19 mouse cellular contexts compared by ENCODE assay signal in genomic region chr16:21527271-21528007, GRCm38 (mm10).
DNase-seq lines count a peak whose midpoint lies in the region; ATAC-seq and TF ChIP-seq lines count a peak whose summit lies in the region.
"Had no signal": no experiment of that assay in that cellular context is flagged by ENCODE, and none has a peak within 500 bp of the region (broad histone marks: within the 10 kb centered on the region; RNA-seq: fewer than 3 reads in every experiment).

No protein-coding gene starts in this region.

- H3K4me2 ChIP-seq in heart, embryonic 13.5 days, result peak overlapping the region; percentile 46
- peak overlapping the region; percentile 40 for H3K4me2 ChIP-seq in heart, postnatal 0 days (ENCODE audit: low read depth, low read length)
- no peak overlapping the region for H3K4me2 ChIP-seq in hindbrain, embryonic 13.5 days
- H3K4me2 ChIP-seq in hindbrain, embryonic 14.5 days (replicated peaks), result no peak overlapping the region

- H3K27me3 ChIP-seq in heart, embryonic 13.5 days (replicated peaks), result no peaks in the 10 kb centered on the region
- no peaks in the 10 kb centered on the region for H3K27me3 ChIP-seq in heart, postnatal 0 days (ENCODE audit: control insufficient read depth, insufficient read depth, low read length)
- H3K27me3 ChIP-seq in hindbrain, embryonic 13.5 days, result no peaks in the 10 kb centered on the region
- no peaks in the 10 kb centered on the region for H3K27me3 ChIP-seq in hindbrain, embryonic 14.5 days (ENCODE audit: control insufficient read depth, insufficient read depth, low read length)

- TF ChIP-seq CTCF in heart, postnatal 0 days (IDR thresholded peaks at IDR 0.05; ENCODE audit: low read depth), result no peak

- 0 out of 2 replicates have a peak, but pooled peaks have one; percentile 24 for TF ChIP-seq EP300 in heart, postnatal 0 days (IDR thresholded peaks at IDR 0.05; ENCODE audit: low read depth)

- H3K27ac ChIP-seq in heart, embryonic 13.5 days (replicated peaks), result peak overlapping the region; percentile 86
- H3K27ac ChIP-seq in heart, postnatal 0 days (ENCODE audit: low read depth), result peak overlapping the region; percentile 82
- H3K27ac ChIP-seq in hindbrain, embryonic 13.5 days, result no peak overlapping the region
- H3K27ac ChIP-seq in hindbrain, embryonic 14.5 days, result no peak overlapping the region
- H3K27ac ChIP-seq: embryonic facial prominence, embryonic 10.5 days; gastrocnemius, adult 2 months; heart, adult 2 months; hindbrain, postnatal 0 days had no signal

- peaks cover 27% of the 10 kb centered on the region for H3K4me1 ChIP-seq in heart, embryonic 13.5 days
- peaks cover 13% of the 10 kb centered on the region for H3K4me1 ChIP-seq in heart, postnatal 0 days (ENCODE audit: control insufficient read depth, insufficient read depth)
- H3K4me1 ChIP-seq in hindbrain, embryonic 13.5 days (replicated peaks), result no peaks in the 10 kb centered on the region
- H3K4me1 ChIP-seq in hindbrain, embryonic 14.5 days (replicated peaks; ENCODE audit: control insufficient read depth, insufficient read depth, low read length), result no peaks in the 10 kb centered on the region
- H3K4me1 ChIP-seq: embryonic facial prominence, embryonic 10.5 days had no signal

- H3K36me3 ChIP-seq in heart, embryonic 13.5 days, result peaks cover 12% of the 10 kb centered on the region
- H3K36me3 ChIP-seq in heart, postnatal 0 days (replicated peaks; ENCODE audit: control insufficient read depth, insufficient read depth, low read length), result 0 out of 2 replicates have a peak, but pooled peaks cover 15% of the 10 kb centered on the region
- peaks cover 17% of the 10 kb centered on the region for H3K36me3 ChIP-seq in hindbrain, embryonic 13.5 days
- peaks cover 17% of the 10 kb centered on the region for H3K36me3 ChIP-seq in hindbrain, embryonic 14.5 days (replicated peaks; ENCODE audit: control insufficient read depth, insufficient read depth)
- H3K36me3 ChIP-seq: embryonic facial prominence, embryonic 10.5 days had no signal

- no peak overlapping the region for H3K9ac ChIP-seq in heart, embryonic 13.5 days
- H3K9ac ChIP-seq in heart, postnatal 0 days (replicated peaks; ENCODE audit: low read depth, low read length), result no peak overlapping the region
- H3K9ac ChIP-seq in hindbrain, embryonic 13.5 days, result no peak overlapping the region
- H3K9ac ChIP-seq in hindbrain, embryonic 14.5 days, result no peak overlapping the region

- ATAC-seq in heart, embryonic 13.5 days (ENCODE audit: extremely low read depth, insufficient number of reproducible peaks, low FRiP score, low TSS enrichment), result no peak
- ATAC-seq in heart, postnatal 0 days (ENCODE audit: insufficient read depth, low read depth), result peak; percentile 88
- no peak for ATAC-seq in hindbrain, embryonic 13.5 days (ENCODE audit: low FRiP score)
- no peak for ATAC-seq in hindbrain, embryonic 14.5 days (ENCODE audit: low FRiP score)
- ATAC-seq: forebrain, embryonic 14.5 days; hindbrain, postnatal 0 days had no signal

- DNase-seq in heart, adult 8-10 months (ENCODE audit: low spot score), result peak; percentile 16
- DNase-seq in heart, adult 9 months (ENCODE audit: low spot score in 2 of 2), result peak; percentile 7 to 18
- peak; percentile 57 for DNase-seq in heart, postnatal 0 days (ENCODE audit: low spot score)
- no peak for DNase-seq in gastrocnemius, postnatal 10 days
- no peak for DNase-seq in hindbrain, embryonic 14.5 days (ENCODE audit: low spot score)
- DNase-seq: adrenal gland, adult 2 months; adrenal gland, postnatal 25 days; cerebellum, adult 18-20 months; cerebellum, adult 9-11 months; cerebellum, postnatal 36 days; gastrocnemius, adult 2 months; gastrocnemius, postnatal 36 days; kidney, adult 8-10 months had no signal

- WGBS in heart, embryonic 13.5 days, result 53% methylated on average over 10 of the region's 10 CpGs
- WGBS in heart, postnatal 0 days, result 41% methylated on average over 10 of the region's 10 CpGs
- WGBS in hindbrain, embryonic 13.5 days, result 92% methylated on average over 10 of the region's 10 CpGs
- 94% methylated on average over 10 of the region's 10 CpGs for WGBS in hindbrain, embryonic 14.5 days

- no peaks in the 10 kb centered on the region for H3K9me3 ChIP-seq in heart, embryonic 13.5 days
- H3K9me3 ChIP-seq in heart, postnatal 0 days (replicated peaks; ENCODE audit: control insufficient read depth, low read length), result no peaks in the 10 kb centered on the region
- H3K9me3 ChIP-seq in hindbrain, embryonic 13.5 days, result no peaks in the 10 kb centered on the region
- H3K9me3 ChIP-seq in hindbrain, embryonic 14.5 days (ENCODE audit: control insufficient read depth, low read length), result no peaks in the 10 kb centered on the region
- H3K9me3 ChIP-seq: embryonic facial prominence, embryonic 10.5 days had no signal

- no peak overlapping the region for H3K4me3 ChIP-seq in heart, embryonic 13.5 days
- no peak overlapping the region for H3K4me3 ChIP-seq in heart, postnatal 0 days (ENCODE audit: low read depth, low read length)
- H3K4me3 ChIP-seq in hindbrain, embryonic 13.5 days, result no peak overlapping the region
- H3K4me3 ChIP-seq in hindbrain, embryonic 14.5 days (replicated peaks; ENCODE audit: low read length), result no peak overlapping the region
- H3K4me3 ChIP-seq: embryonic facial prominence, embryonic 10.5 days; gastrocnemius, adult 2 months; heart, adult 2 months had no signal

Comparison
In these comparisons a context has a peak if more than half of its experiments do, and no peak if none do; other contexts are left out.
1. DNase-seq: peak in heart, adult 8-10 months (single experiment), heart, adult 9 months (2 of 2) and heart, postnatal 0 days (single experiment); none in gastrocnemius, postnatal 10 days (single experiment) and hindbrain, embryonic 14.5 days (single experiment).
2. H3K27ac ChIP-seq: peak in heart, embryonic 13.5 days (single experiment) and heart, postnatal 0 days (single experiment); none in hindbrain, embryonic 13.5 days (single experiment) and hindbrain, embryonic 14.5 days (single experiment).
3. H3K4me2 ChIP-seq: peak in heart, embryonic 13.5 days (single experiment) and heart, postnatal 0 days (single experiment); none in hindbrain, embryonic 13.5 days (single experiment) and hindbrain, embryonic 14.5 days (single experiment).